Mouse (Mus musculus) right cerebral cortex, postnatal 10 days (tissue): ENCODE measurements around the gene Tex11.
A peak's percentile ranks its signal among the peaks of the same experiment; 100 is the strongest.
"Not testable (repeated sequence)": the region's sequence is repeated elsewhere in the genome, so short reads cannot be mapped to it uniquely, and the experiment has no call there.

ENCODE experiments used
- DNase-seq, 2 experiments: peaks; one replicate each; pipeline ENCODE4 v3.0.0; 2021; ENCODE audit warnings: low spot score in 2 of 2

Tex11 gene

GRCm38 (mm10) chrX:101059541-101059940 is at the start of gene Tex11:
Gene Tex11, minus strand, starts transcription at chrX:101059667.
- no peak for DNase-seq

DNA sequence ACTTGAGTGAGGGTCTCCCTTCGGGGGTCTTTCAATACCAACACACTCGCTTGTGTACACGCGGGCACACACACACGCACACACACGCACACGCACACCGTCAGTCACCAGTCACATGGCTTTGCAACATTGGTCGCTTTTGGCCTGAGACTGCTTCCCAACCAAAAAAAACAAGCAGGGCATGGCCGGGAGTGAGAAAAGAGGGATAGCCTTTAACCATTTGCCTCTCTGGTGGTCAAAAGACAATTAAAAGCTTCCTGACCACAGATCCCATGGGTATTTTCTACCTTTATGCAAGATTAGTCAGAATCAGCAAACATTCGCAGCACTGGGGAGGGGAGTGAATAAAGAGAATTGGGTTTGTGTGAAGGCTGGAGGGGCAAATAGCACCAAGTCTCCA is 26.5 kb upstream of the Tex11 start, which contains the start of gene Slc7a3:
Gene Slc7a3, minus strand, starts transcription at position 101 of the 400 bp plus-strand sequence.
- DNase-seq = no peak

- not testable (repeated sequence) for DNase-seq
Observed at GRCm38 (mm10) chrX:101085211-101085610, 25.7 kb upstream of the Tex11 start.

DNA sequence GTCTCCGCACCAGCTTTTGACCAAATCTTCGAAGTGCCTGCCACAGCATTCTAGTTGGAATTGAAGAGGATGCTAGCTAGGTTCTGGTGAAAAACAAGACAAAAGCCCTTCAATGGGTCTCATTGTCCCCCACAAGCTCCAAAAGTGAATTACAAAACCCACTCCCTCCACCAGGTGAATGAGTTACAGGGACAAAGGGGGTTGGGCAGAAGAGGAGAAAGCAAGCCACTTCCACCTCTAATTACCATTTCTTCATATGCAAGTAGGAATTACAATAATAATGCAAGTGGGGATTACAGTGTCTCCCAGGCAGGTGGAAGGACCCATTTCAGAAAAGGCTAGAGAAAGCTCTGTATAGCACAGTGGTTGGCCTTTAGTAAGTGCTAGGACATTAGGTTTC is 24.7 kb upstream of the Tex11 start:
- DNase-seq = no peak

GRCm38 (mm10) chrX:101065245-101065644 is 5.8 kb upstream of the Tex11 start:
- no peak for DNase-seq

GRCm38 (mm10) chrX:101063503-101063902 is 4.0 kb upstream of the Tex11 start:
- peak in 1 of 2 experiments; percentile 28 for DNase-seq

- no peak for DNase-seq
Observed at GRCm38 (mm10) chrX:100943640-100944039, 115.8 kb downstream of the Tex11 start.

DNA sequence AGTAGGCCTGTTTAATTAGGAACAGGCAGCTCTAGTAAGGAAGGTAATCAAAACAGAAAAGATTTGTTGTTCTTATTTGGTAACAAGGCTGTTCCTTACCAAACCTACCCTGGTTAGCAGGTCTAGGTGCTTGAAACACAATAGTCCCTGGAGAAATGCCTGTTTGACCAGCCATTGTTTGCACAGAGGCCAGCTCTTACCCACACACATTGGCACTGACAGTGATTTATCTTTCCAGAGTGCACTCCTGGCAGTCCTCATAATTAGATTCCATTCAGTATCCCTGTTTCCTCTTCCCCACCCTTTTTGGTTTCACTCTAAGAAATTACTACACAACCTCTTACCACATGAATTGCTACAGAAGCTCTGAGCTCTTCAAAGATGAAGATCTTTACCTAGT is 220.3 kb downstream of the Tex11 start:
- DNase-seq = no peak

GRCm38 (mm10) chrX:100832806-100833205 is 226.7 kb downstream of the Tex11 start:
- no peak for DNase-seq

DNA sequence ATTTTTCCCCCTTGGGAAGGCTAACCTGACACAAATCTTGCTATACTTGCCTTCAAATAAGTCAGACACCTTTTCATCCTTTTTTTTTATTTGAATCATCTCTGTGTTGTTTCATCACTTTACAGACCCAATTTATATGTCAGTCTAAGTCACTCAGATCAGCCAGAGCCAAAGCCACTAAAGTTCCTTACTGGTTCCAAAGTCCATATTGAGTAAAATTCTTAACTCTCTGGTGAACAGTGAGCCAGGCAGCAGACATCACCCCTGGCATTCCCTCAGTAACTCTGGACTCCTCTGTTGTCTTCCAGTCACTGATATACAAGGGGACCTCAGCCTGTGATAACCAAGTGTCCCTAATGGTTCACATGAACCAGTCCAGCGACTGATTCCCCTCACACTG is 233.9 kb downstream of the Tex11 start:
- DNase-seq = no peak

- DNase-seq = no peak
Observed at GRCm38 (mm10) chrX:100821149-100821548, 238.3 kb downstream of the Tex11 start.

GRCm38 (mm10) chrX:100818681-100819080 is 240.8 kb downstream of the Tex11 start:
- no peak for DNase-seq

DNA sequence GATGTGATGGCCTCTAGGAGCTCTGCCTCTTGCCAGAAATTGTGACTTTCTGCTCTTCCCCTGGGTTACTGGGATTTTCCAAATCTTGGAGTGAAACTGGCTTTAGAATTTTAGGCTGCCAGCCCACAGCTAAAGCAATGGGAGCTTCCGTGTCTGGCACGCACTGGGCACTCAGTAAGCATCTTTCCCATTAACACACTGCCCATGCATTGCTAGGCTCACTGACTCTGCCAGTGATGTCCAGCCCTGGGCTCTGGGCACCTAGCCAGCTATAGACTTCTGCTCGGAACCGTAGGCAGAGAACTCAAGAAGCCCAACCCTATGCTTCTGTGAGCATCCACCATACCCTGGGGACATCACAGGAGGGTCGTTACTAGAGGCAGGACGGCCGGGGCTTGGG is 243.7 kb downstream of the Tex11 start:
- no peak for DNase-seq

GRCm38 (mm10) chrX:100814139-100814538 is 245.3 kb downstream of the Tex11 start:
- no peak for DNase-seq

DNA sequence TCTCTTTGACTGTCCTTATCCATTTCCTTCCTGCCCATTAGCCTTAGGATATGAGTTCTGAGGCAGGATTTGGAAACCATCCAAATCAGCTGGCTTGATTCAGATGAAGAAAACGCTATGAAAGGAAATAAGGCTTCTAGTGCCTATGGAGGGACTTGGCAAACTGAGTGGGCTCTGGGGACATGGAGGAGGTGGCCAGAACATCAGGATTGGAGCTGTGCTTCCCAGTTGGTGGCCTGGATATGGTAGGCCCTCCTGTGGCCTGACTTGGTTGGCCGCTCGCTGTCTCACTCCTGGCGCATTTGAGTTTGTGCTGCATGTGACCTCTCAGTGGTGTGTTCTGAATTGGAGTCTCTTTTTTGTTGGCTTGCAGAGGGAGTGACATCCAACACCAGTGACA is 248.3 kb downstream of the Tex11 start:
- DNase-seq = no peak

- DNase-seq = no peak
Observed at GRCm38 (mm10) chrX:100802034-100802433, 257.4 kb downstream of the Tex11 start.

GRCm38 (mm10) chrX:100800643-100801042 is 258.8 kb downstream of the Tex11 start:
- DNase-seq = no peak

DNA sequence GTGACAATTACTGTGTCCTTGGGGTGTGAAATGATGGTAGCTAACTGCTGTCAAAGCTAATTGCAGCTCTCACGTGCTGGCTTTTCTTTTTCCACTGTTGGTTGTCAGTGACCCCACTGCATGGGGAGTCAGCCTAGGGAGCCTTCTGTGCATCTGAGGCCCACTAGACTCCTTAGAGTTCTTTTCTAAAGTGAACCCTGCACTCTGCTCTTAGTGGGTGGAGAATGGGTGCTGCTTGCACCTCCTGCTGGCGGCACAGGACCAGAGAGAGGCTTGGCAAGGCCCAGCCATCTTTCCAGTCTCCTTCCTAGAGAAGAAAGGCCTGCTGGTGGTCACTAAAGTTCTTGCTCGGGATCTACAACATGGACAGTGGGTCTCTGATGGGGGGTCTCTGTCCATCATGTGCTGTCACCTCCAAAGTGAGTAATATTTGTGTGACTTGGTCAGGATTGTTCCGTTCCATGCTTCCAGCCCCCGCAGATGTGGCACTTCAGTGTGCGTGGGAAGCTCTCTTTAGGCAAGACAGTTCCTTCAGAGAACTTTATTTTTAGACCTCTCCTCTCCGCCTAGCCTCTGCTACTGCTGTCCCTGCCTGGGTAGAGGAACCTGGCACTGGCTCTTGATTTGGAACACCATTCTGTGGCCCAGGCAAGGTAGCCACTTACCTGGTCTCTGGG is 261.5 kb downstream of the Tex11 start:
- DNase-seq = no peak

DNA sequence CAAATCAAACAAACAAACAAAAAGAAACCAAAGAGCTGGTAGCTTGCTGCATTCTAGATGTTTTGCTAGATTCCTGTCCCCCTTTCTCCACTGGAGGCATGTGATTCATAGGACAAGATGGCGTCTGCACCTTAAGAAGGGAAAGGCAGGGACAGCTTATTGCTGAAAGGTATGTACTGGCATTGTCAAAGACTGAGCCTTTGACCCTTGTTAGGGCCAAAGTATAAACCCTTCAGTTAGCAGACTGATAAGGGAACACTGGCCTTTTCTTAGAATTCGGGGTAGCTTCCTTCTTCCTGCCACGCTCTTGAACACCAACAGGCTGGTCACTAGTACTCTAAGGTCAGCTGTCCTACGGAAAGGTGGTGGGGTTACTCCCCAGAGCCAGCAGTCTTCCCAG is 262.1 kb downstream of the Tex11 start:
- no peak for DNase-seq

GRCm38 (mm10) chrX:100796741-100797090 is 262.8 kb downstream of the Tex11 start:
- DNase-seq = no peak

DNA sequence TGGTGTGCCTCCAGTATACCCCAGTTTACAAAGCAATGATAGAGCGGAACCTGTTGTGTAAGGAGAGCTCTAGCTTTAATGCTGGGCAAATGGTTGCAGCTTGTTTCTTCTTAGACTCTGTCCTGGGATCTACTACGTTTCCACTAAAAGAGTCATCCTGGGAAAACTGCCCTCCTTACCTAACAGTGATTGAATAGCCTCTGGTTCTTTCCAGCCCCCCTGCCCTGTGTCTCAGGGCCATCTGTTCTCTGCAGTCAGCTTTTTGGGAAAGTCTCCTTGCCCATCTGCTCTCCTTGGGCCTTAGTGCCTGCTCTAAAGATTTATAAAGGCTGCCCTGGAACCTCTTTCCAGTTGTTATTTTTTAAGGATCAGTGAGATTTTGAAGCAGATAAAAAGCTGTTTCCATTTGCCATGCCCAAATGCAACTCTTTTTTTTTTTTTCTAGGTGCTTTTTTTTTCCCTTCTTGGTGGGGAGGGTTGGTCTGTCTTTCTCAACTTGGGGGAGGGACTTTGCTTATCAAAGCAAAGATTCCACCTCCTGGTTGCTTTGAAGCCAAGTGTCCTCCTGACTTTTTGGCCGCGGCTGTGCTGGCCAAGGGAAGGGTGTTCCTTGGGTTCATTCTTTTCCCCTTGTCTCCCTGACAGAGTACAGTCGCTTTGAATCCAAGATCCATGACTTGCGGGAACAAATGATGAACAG is 263.3 kb downstream of the Tex11 start:
- DNase-seq = no peak

DNA sequence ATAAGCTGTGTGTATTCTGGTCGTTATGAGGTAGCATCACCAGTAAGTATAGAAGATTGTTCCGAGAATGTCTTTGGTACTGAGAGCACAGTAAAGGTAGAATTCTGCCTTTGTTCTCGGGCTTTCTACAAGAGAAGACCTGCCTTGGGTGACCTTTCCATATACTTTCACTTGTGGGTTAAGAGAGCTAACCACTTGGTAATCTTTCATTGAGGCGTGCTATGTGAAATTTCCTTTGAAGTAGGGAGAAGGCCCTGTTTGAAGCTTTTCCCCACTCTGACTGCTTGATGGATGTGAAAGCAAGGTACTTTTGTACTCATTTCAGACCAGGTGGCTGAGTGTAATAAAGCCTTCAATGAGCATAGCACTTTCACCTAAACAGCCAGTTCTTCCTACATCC is 270.1 kb downstream of the Tex11 start:
- DNase-seq = no peak
